Mouse (Mus musculus) limb, embryonic 14.5 days (tissue): ENCODE measurements around the gene Clec1b. TPM values are rescaled to one million over a fixed set of nuclear protein-coding genes. Genes with fewer than 3 reads are reported as not detected.
A peak's percentile ranks its signal among the peaks of the same experiment; 100 is the strongest.

Experiments used
- ATAC-seq: fragments of 200-750 bp; cut with Nextera tagmentation; 2 replicates; pipeline ENCODE4 v1.8.0; 2017; ENCODE audit warnings: low read depth, moderate number of reproducible peaks, moderate TSS enrichment; ENCODE audit not compliant: low FRiP score
- DNase-seq: peaks from one replicate; pipeline ENCODE4 v3.0.0-alpha.2; 2015; ENCODE audit warnings: low spot score
- H3K27ac ChIP-seq: fragments of 300-500 bp; sonication (generic); replicated peaks from 2 replicates; pipeline ENCODE4 v1.5.1; 2014; ENCODE audit warnings: low read depth, mild to moderate bottlenecking, low read length, moderate library complexity, mixed read lengths
- H3K27me3 ChIP-seq: fragments of 300-500 bp; sonication (generic); 2 replicates; pipeline ENCODE4 v1.6.1; 2014; ENCODE audit warnings: low read length, mixed read lengths; ENCODE audit not compliant: control insufficient read depth, insufficient read depth
- H3K36me3 ChIP-seq: fragments of 300-500 bp; sonication (generic); 2 replicates; pipeline ENCODE4 v1.6.1; 2014; ENCODE audit warnings: mild to moderate bottlenecking, low read length, moderate library complexity, mixed read lengths; ENCODE audit not compliant: control insufficient read depth, insufficient read depth
- H3K4me1 ChIP-seq: fragments of 300-500 bp; sonication (generic); 2 replicates; pipeline ENCODE4 v1.6.1; 2014; ENCODE audit warnings: antibody characterized with exemption, low read length, mixed read lengths; ENCODE audit not compliant: control insufficient read depth, insufficient read depth
- H3K4me2 ChIP-seq: fragments of 300-500 bp; sonication (generic); replicated peaks from 2 replicates; pipeline ENCODE4 v1.6.1; 2014; ENCODE audit warnings: low read depth, mild to moderate bottlenecking, low read length, moderate library complexity; ENCODE audit not compliant: severe bottlenecking
- H3K4me3 ChIP-seq: fragments of 300-500 bp; sonication (generic); replicated peaks from 2 replicates; pipeline ENCODE4 v1.5.1; 2014; ENCODE audit warnings: low read length
- H3K9ac ChIP-seq: fragments of 300-500 bp; sonication (generic); 2 replicates; pipeline ENCODE4 v1.6.1; 2014; ENCODE audit warnings: mild to moderate bottlenecking, low read depth, low read length, moderate library complexity; ENCODE audit not compliant: severe bottlenecking
- H3K9me3 ChIP-seq: fragments of 300-500 bp; sonication (generic); 2 replicates; pipeline ENCODE4 v1.6.1; 2016; ENCODE audit warnings: low read length; ENCODE audit not compliant: control insufficient read depth
- POLR2A ChIP-seq: fragments of 200-500 bp; IDR thresholded peaks from 2 replicates; pipeline ENCODE4 v1.8.0; 2012; ENCODE audit warnings: inconsistent platforms, mild to moderate bottlenecking, moderate library complexity, borderline replicate concordance; ENCODE audit not compliant: insufficient read depth, insufficient read length; ENCODE audit errors: extremely low read depth
- WGBS: fragments of 180-500 bp; shearing (Covaris S2); extraction: QIAGEN DNeasy Blood & Tissue Kit; methylation state at CpG from one replicate; pipeline ENCODE4 v1.1.7; 2014; 5-methylcytosine and 5-hydroxymethylcytosine counted together
- polyA plus RNA-seq, 2 experiments: library from polyadenylated mRNA; depleted of rRNA in 1 of 2; stranded (reverse) in 1 of 2; unstranded in 1 of 2; fragments of >200 nt; fragmentation: Nextera tagmentation in 1 of 2; extraction: Ambion mirVana in 1 of 2; gene quantifications; 2 replicates each; pipeline versions ENCODE4 v1.2.1 to v1.2.3; 2012 to 2014

Clec1b gene
- polyA plus RNA-seq, 2 experiments, result 0.59 to 1.3 TPM

DNA sequence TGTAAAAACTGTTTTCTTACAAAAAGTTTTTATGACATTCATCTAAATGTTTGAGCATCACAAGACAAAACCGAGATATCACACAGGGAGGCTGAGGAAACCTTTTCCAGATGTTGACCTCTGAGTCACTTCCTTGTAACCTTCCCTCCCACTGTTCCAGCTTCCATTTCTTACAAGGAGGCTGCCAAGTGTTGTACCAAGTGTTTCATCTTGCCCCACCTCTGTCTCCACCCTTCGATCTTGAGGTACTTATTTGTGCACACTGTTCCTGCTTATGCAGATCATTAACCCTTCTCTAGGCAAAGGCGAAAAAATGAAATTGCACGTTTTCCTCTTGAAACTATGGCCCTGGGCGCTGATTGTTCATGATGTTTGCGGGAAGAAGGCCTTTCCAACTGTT is 52.6 kb downstream of the Clec1b start:
- no peak overlapping the region for H3K4me3 ChIP-seq
- no peak for DNase-seq
- H3K36me3 ChIP-seq, result no peaks in the 10 kb centered on the region
- H3K4me1 ChIP-seq, result no peaks in the 10 kb centered on the region
- no peak for TF ChIP-seq POLR2A
- H3K9ac ChIP-seq, result no peak overlapping the region
- WGBS, result 50% methylated on average over 6 of the region's 6 CpGs
- H3K9me3 ChIP-seq, result no peaks in the 10 kb centered on the region
- no peak overlapping the region for H3K27ac ChIP-seq
- H3K27me3 ChIP-seq, result no peaks in the 10 kb centered on the region
- no peak for ATAC-seq
- H3K4me2 ChIP-seq, result no peak overlapping the region

DNA sequence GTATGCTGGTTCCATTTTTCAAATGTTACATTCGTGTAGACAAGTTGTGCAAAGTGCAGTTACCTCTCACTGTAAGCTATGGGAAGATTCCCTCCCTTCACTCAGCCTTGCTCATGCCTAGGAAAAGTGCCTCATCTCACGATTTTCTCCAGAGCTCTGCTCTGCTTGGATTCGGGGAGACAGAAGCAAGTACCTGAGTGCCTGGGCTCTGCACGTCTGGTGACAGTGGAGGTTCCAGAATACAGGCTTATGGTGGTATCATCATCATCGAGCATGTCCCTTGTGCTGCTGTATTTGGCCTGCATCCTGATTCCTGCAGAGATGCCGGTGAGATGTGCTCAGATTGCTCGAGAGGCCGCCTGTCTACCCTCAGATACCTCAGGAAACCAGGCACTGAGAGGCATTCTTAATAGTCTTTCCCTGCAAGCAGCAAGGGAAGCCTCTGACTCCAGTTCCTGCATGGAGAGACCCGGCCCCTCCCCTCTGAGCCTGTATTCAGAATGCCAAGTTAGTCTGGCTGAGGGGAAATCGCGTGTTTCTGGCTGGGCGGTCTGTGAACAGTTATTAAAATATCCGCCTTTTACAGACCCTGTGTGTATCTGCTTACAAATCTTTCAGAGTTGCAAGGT is 54.4 kb downstream of the Clec1b start, which contains the start of gene Clec1a:
TSS of gene Clec1a (minus strand) at position 590 of the 629 bp plus-strand sequence.
- Histone ChIP-seq H3K36me3 (no peaks in the 10 kb centered on the region), H3K27me3 (no peaks in the 10 kb centered on the region), H3K9me3 (no peaks in the 10 kb centered on the region), H3K27ac (no peak within 1 kb of the TSS), H3K4me2 (no peak within 1 kb of the TSS), H3K9ac (no peak within 1 kb of the TSS), H3K4me1 (no peaks in the 10 kb centered on the region), H3K4me3 (no peak within 1 kb of the TSS)
- WGBS, result 44% methylated on average over 13 of the region's 13 CpGs
- no peak for ATAC-seq
- DNase-seq, result peak; percentile 11
- TF ChIP-seq POLR2A, result no peak

Other genes with a start within 250 kb of the Clec1b start
- 5.7 and 11.1 TPM in 2 replicates for gene Clec2d, start 216.7 kb upstream of the Clec1b start, polyA plus RNA-seq (2012; rRNA removed)
- gene Clec2d, start 216.7 kb upstream of the Clec1b start, polyA plus RNA-seq (2014; fragmentation: Nextera tagmentation; extraction: Ambion mirVana), result not detected in 2 replicates
- 0.13 and 0.17 TPM in 2 replicates for gene Cd69, start 121.9 kb upstream of the Clec1b start, polyA plus RNA-seq (2012; rRNA removed)
- 0.39 and 0.46 TPM in 2 replicates for gene Cd69, start 121.9 kb upstream of the Clec1b start, polyA plus RNA-seq (2014; fragmentation: Nextera tagmentation; extraction: Ambion mirVana)
- gene 4922502D21Rik, start 65.5 kb upstream of the Clec1b start, polyA plus RNA-seq (2012; rRNA removed), result not detected in 2 replicates
- not detected in 2 replicates for gene 4922502D21Rik, start 65.5 kb upstream of the Clec1b start, polyA plus RNA-seq (2014; fragmentation: Nextera tagmentation; extraction: Ambion mirVana)
- gene Clec12a, start 54.6 kb upstream of the Clec1b start, polyA plus RNA-seq (2012; rRNA removed), result 0.69 and 1.1 TPM in 2 replicates
- 1.5 and 1.9 TPM in 2 replicates for gene Clec12a, start 54.6 kb upstream of the Clec1b start, polyA plus RNA-seq (2014; fragmentation: Nextera tagmentation; extraction: Ambion mirVana)
- gene Clec12b, start 11.4 kb upstream of the Clec1b start, polyA plus RNA-seq (2012; rRNA removed), result 0.06 and 0.14 TPM in 2 replicates
- gene Clec12b, start 11.4 kb upstream of the Clec1b start, polyA plus RNA-seq (2014; fragmentation: Nextera tagmentation; extraction: Ambion mirVana), result not detected in 2 replicates
- 0.08 and 0.13 TPM in 2 replicates for gene Clec9a, start 11.6 kb downstream of the Clec1b start, polyA plus RNA-seq (2012; rRNA removed)
- gene Clec9a, start 11.6 kb downstream of the Clec1b start, polyA plus RNA-seq (2014; fragmentation: Nextera tagmentation; extraction: Ambion mirVana), result 0.07 and 0.19 TPM in 2 replicates
- 0.97 and 1.3 TPM in 2 replicates for gene Clec1a, start 54.7 kb downstream of the Clec1b start, polyA plus RNA-seq (2012; rRNA removed)
- gene Clec1a, start 54.7 kb downstream of the Clec1b start, polyA plus RNA-seq (2014; fragmentation: Nextera tagmentation; extraction: Ambion mirVana), result 2.5 and 3.1 TPM in 2 replicates
- 0.04 and 0.10 TPM in 2 replicates for gene Olr1, start 109.9 kb downstream of the Clec1b start, polyA plus RNA-seq (2012; rRNA removed)
- not detected in 2 replicates for gene Olr1, start 109.9 kb downstream of the Clec1b start, polyA plus RNA-seq (2014; fragmentation: Nextera tagmentation; extraction: Ambion mirVana)
- not detected in 2 replicates for gene Tmem52b, start 115.3 kb downstream of the Clec1b start, polyA plus RNA-seq (2012; rRNA removed)
- gene Tmem52b, start 115.3 kb downstream of the Clec1b start, polyA plus RNA-seq (2014; fragmentation: Nextera tagmentation; extraction: Ambion mirVana), result not detected in 2 replicates
- 45.0 and 46.6 TPM in 2 replicates for gene Gabarapl1, start 135.9 kb downstream of the Clec1b start, polyA plus RNA-seq (2012; rRNA removed)
- gene Gabarapl1, start 135.9 kb downstream of the Clec1b start, polyA plus RNA-seq (2014; fragmentation: Nextera tagmentation; extraction: Ambion mirVana), result 15.9 and 18.0 TPM in 2 replicates
- gene Klre1, start 180.6 kb downstream of the Clec1b start, polyA plus RNA-seq (2012; rRNA removed), result 0.03 and 0.05 TPM in 2 replicates
- not detected in 2 replicates for gene Klre1, start 180.6 kb downstream of the Clec1b start, polyA plus RNA-seq (2014; fragmentation: Nextera tagmentation; extraction: Ambion mirVana)
- 0.19 and 0.24 TPM in 2 replicates for gene Klrd1, start 194.5 kb downstream of the Clec1b start, polyA plus RNA-seq (2012; rRNA removed)
- gene Klrd1, start 194.5 kb downstream of the Clec1b start, polyA plus RNA-seq (2014; fragmentation: Nextera tagmentation; extraction: Ambion mirVana), result 0.28 TPM in 1 of 2 replicates, not detected in the other
- gene Klrk1, start 226.6 kb downstream of the Clec1b start, polyA plus RNA-seq (2012; rRNA removed), result not detected in 2 replicates
- 0.30 TPM in 1 of 2 replicates, not detected in the other for gene Klrk1, start 226.6 kb downstream of the Clec1b start, polyA plus RNA-seq (2014; fragmentation: Nextera tagmentation; extraction: Ambion mirVana)
- gene Klrc3, start 246.0 kb downstream of the Clec1b start, polyA plus RNA-seq (2012; rRNA removed), result not detected in 2 replicates
- not detected in 2 replicates for gene Klrc3, start 246.0 kb downstream of the Clec1b start, polyA plus RNA-seq (2014; fragmentation: Nextera tagmentation; extraction: Ambion mirVana)